Mouse (Mus musculus) intestine, postnatal 0 days (tissue): ENCODE data around the gene Asf1b. TPM values are rescaled to one million over a fixed set of nuclear protein-coding genes. Genes with fewer than 3 reads are reported as not detected.
"Not testable (repeated sequence)": the region's sequence is repeated elsewhere in the genome, so short reads cannot be mapped to it uniquely, and the experiment has no call there.

Experiments used
- ATAC-seq: fragments of 200-750 bp; cut with Nextera tagmentation; 2 replicates; pipeline ENCODE4 v1.8.0; 2017; ENCODE audit warnings: mild to moderate bottlenecking, moderate TSS enrichment, moderate library complexity
- H3K27ac ChIP-seq: fragments of 300-500 bp; sonication (generic); 2 replicates; pipeline ENCODE4 v1.5.1; 2014; ENCODE audit warnings: mild to moderate bottlenecking, low read depth, low read length, moderate library complexity
- H3K27me3 ChIP-seq: fragments of 300-500 bp; sonication (generic); replicated peaks from 2 replicates; pipeline ENCODE4 v1.6.1; 2014; ENCODE audit warnings: low read length, mixed read lengths; ENCODE audit not compliant: control insufficient read depth, insufficient read depth
- H3K36me3 ChIP-seq: fragments of 300-500 bp; sonication (generic); 2 replicates; pipeline ENCODE4 v1.6.1; 2014; ENCODE audit warnings: mild to moderate bottlenecking, moderate library complexity; ENCODE audit not compliant: control insufficient read depth, insufficient read depth
- H3K4me1 ChIP-seq: fragments of 300-500 bp; sonication (generic); replicated peaks from 2 replicates; pipeline ENCODE4 v1.6.1; 2014; ENCODE audit warnings: antibody characterized with exemption, low read length, mixed read lengths; ENCODE audit not compliant: control insufficient read depth, insufficient read depth
- H3K4me2 ChIP-seq: fragments of 300-500 bp; sonication (generic); replicated peaks from 2 replicates; pipeline ENCODE4 v1.6.1; 2014; ENCODE audit warnings: low read depth, mild to moderate bottlenecking, moderate library complexity
- H3K4me3 ChIP-seq: fragments of 300-500 bp; sonication (generic); 2 replicates; pipeline ENCODE4 v1.5.1; 2014; ENCODE audit warnings: low read depth, low read length
- H3K9ac ChIP-seq: fragments of 300-500 bp; sonication (generic); 2 replicates; pipeline ENCODE4 v1.6.1; 2014; ENCODE audit warnings: mild to moderate bottlenecking, low read depth, low read length
- H3K9me3 ChIP-seq: fragments of 300-500 bp; sonication (generic); 2 replicates; pipeline ENCODE4 v1.6.1; 2016; ENCODE audit warnings: mixed run types; ENCODE audit not compliant: control insufficient read depth
- CTCF ChIP-seq: sonication (generic); IDR thresholded peaks from 2 replicates; pipeline ENCODE4 v1.5.1; 2016; ENCODE audit warnings: low read depth, mild to moderate bottlenecking, control low read depth, antibody characterized with exemption, moderate library complexity
- WGBS: fragments of 180-500 bp; shearing (Covaris S2); extraction: QIAGEN DNeasy Blood & Tissue Kit; methylation state at CpG from one replicate; pipeline ENCODE4 v1.1.7; 2014; 5-methylcytosine and 5-hydroxymethylcytosine counted together
- polyA plus RNA-seq: library from polyadenylated mRNA; unstranded; fragments of >200 nt; fragmentation: Nextera tagmentation; extraction: Ambion mirVana; gene quantifications from 2 replicates; pipeline ENCODE4 v1.2.1, GENCODE M21; 2015

The Asf1b gene
- polyA plus RNA-seq, 1 experiment from 2014 or later: 16.0 TPM

GRCm38 (mm10) chr8:84001281-84002000 lies 46.1 kb downstream of the Asf1b start, which contains the start of gene 1700067K01Rik:
Gene 1700067K01Rik, plus strand, starts transcription at chr8:84001502.
- WGBS: 62% methylated on average over 61 of the region's 61 CpGs
- H3K27me3 ChIP-seq: no peaks in the 10 kb centered on the region
- no peak within 1 kb of the TSS for H3K27ac ChIP-seq
- H3K9me3 ChIP-seq: no peaks in the 10 kb centered on the region
- no peak within 1 kb of the TSS for H3K4me3 ChIP-seq
- ATAC-seq: no peak
- peaks cover 4% of the 10 kb centered on the region; the same call in 1 of the 2 replicates for H3K4me1 ChIP-seq
- no peak within 1 kb of the TSS for H3K4me2 ChIP-seq
- H3K36me3 ChIP-seq: peaks cover 6% of the 10 kb centered on the region; the same call in 1 of the 2 replicates
- TF ChIP-seq CTCF: no peak
- H3K9ac ChIP-seq: no peak within 1 kb of the TSS

GRCm38 (mm10) chr8:84002957-84003611 lies 47.8 kb downstream of the Asf1b start:
- H3K27ac ChIP-seq: no peak overlapping the region
- H3K4me2 ChIP-seq: peak overlapping the region; percentile 21
- no peaks in the 10 kb centered on the region for H3K27me3 ChIP-seq
- no peak overlapping the region for H3K4me3 ChIP-seq
- TF ChIP-seq CTCF: no peak
- H3K9ac ChIP-seq: no peak overlapping the region
- peaks cover 6% of the 10 kb centered on the region; the same call in 1 of the 2 replicates for H3K36me3 ChIP-seq
- H3K4me1 ChIP-seq: peaks cover 4% of the 10 kb centered on the region; the same call in 1 of the 2 replicates
- WGBS: 73% methylated on average over 12 of the region's 12 CpGs
- no peak for ATAC-seq
- no peaks in the 10 kb centered on the region for H3K9me3 ChIP-seq

GRCm38 (mm10) chr8:84003612-84004246 lies 48.4 kb downstream of the Asf1b start:
- peak overlapping the region; percentile 55; the same call in 1 of the 2 replicates for H3K9ac ChIP-seq

GRCm38 (mm10) chr8:84004533-84005201 lies 49.4 kb downstream of the Asf1b start:
- peak overlapping the region; percentile 93 for H3K4me2 ChIP-seq
- peaks cover 6% of the 10 kb centered on the region; the same call in 1 of the 2 replicates for H3K36me3 ChIP-seq
- peak overlapping the region; percentile 54 for H3K4me3 ChIP-seq
- no peaks in the 10 kb centered on the region for H3K9me3 ChIP-seq
- H3K27ac ChIP-seq: peak overlapping the region; percentile 51
- H3K9ac ChIP-seq: peak overlapping the region; percentile 55
- TF ChIP-seq CTCF: no peak
- H3K27me3 ChIP-seq: no peaks in the 10 kb centered on the region
- peak; percentile 80 for ATAC-seq
- under 1% methylated on average over 30 of the region's 30 CpGs for WGBS
- H3K4me1 ChIP-seq: 0 out of 2 replicates have a peak, but pooled peaks cover 4% of the 10 kb centered on the region

More at GRCm38 (mm10) chr8:84003612-84004246, 48.4 kb downstream of the Asf1b start:
- peak overlapping the region; percentile 54 for H3K4me3 ChIP-seq
- peak overlapping the region; percentile 51; the same call in 1 of the 2 replicates for H3K27ac ChIP-seq
- no peak for TF ChIP-seq CTCF
- H3K36me3 ChIP-seq: peaks cover 6% of the 10 kb centered on the region; the same call in 1 of the 2 replicates
- ATAC-seq: 0 out of 2 replicates have a peak, but pooled peaks have one; percentile 15
- H3K4me2 ChIP-seq: peak overlapping the region; percentile 93
- WGBS: 70% methylated on average over 6 of the region's 6 CpGs
- no peaks in the 10 kb centered on the region for H3K27me3 ChIP-seq
- H3K9me3 ChIP-seq: no peaks in the 10 kb centered on the region
- H3K4me1 ChIP-seq: peaks cover 4% of the 10 kb centered on the region; the same call in 1 of the 2 replicates

GRCm38 (mm10) chr8:84005502-84005901 lies 50.2 kb downstream of the Asf1b start:
- not testable (repeated sequence) for H3K9ac ChIP-seq, H3K4me3 ChIP-seq, H3K4me1 ChIP-seq, H3K9me3 ChIP-seq, H3K27me3 ChIP-seq, H3K27ac ChIP-seq, H3K36me3 ChIP-seq, ATAC-seq
- 91% methylated on average over 7 of the region's 7 CpGs for WGBS
- H3K4me2 ChIP-seq: peak overlapping the region; percentile 93; the same call in 1 of the 2 replicates
